Mouse (Mus musculus): ENCODE results near the gene C1qa. TPM values are rescaled to one million over a fixed set of nuclear protein-coding genes. Genes with fewer than 3 reads are reported as not detected.

C1qa gene
- polyA plus RNA-seq (2012; rRNA removed), result 93.9 and 119 TPM in 2 replicates

DNA sequence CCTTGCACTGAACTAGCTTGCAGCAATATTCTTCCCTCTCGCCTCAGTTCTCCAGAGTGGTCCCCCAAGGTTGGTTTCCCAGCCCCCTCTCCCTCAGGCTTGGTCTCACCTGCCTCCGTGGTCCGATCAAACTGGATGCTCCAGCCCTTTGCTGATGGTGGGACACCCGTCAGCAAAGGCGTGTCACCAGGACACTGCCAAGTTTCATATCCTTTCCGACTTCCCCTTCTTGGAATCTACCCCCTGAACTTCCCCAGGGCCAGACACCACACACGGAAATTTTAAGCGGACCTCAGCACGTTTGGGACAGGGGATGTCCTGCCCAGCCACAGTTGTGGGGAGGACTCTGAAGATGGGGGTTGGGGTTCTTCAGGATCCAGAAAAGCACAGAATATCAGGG lies at the start of gene C1qa:
Gene C1qa, minus strand, starts transcription at position 167 of the 400 bp plus-strand sequence.
- DNase-seq (ENCODE audit: low read depth), result no peak

DNA sequence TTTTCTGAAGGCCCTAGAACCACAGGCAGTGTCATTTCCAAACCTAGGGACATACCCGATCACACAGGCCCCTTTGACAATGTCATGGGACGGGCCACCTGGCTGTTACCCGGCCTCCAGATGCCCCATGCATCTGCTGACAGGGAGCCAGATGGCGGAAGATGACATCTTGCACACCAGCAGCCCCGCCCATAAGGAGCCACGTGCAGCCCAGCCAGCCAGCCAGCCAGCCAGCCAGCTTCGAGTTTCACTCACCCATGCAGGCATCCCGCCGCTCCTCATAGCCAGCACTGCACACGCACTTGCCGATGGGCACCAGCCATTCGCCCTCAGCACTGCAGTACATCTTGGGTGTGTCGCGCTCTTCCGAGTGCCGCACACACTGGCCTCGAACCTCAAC lies 46.8 kb upstream of the C1qa start:
- no peak for DNase-seq (ENCODE audit: low read depth)

DNA sequence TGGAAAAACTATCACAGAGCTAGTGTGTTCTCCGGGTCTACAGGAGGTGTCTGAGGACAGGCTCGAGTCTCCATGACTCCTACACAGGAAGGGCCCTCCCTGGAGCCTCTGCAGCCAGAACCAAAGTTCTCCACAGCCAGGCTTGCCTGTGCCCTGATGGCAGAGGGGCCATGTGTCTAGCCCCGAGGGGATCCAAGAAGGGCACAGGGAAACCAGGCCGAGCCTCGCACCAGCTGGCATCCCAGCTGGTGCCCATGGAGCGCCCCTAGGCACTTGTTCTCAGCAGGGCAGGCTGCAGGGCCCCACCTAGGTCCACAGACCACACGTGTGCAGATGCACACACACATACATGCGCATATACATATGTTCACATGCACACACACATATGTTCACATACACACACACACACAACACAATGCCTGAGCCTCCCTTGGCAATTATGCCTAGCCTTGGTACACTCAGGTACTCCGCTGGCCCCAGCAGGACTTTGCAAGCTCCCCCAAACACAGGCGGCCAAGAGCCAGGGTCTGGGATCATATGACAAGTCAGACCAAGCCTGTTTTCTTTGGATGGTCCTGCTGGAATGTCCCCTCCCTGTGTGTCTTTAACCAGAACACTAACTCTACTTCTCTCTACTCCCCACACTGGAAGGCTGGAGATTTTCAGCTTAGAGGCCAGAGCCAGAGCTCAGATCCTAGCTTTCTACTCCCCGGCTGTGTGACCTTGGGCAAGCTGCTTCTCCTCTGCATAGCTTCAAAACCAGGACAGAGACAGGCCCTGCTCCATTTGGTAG lies 46.2 kb upstream of the C1qa start:
- DNase-seq (ENCODE audit: low read depth), result no peak

DNA sequence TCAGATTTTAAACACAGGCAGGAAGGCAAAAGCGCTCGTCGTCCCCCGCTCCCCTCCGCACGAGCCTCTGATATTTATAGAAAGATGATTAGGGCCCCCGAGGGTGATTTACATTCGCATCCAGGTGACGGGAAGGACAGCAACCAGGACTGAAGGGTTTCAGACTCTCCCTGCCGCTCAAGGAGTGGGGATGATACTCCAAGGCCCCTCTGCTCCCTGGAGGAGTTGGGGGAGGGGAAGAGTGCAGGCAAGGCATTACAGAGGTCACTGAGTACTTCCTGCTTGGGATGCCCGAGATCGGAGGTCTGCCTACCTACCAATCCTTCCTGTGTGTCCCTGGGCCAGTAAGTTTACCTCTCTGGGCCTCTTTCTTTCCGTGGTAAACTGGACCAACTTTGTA lies 44.6 kb upstream of the C1qa start:
- DNase-seq (ENCODE audit: low read depth), result no peak

DNA sequence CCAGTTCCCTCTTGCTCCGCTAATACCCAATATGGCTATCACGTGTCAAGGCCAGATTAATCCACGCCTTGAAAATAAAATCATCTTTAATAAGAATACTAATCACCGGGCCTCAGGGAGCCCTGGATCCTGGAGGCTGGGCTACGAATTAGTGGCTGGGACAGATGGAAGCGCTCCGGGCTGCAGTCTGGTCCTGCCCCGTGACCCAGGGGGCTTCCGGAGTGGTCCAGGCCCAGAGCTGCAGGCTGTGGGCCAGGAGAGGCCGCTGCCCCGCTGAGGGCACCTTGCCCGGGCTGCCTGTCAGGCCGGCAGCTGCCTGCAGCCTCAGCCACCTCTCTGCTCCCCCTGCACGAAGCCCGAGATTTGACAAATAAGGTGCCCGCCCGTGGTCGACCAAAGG lies 44.2 kb upstream of the C1qa start:
- DNase-seq (ENCODE audit: low read depth), result no peak

- no peak for DNase-seq (ENCODE audit: low read depth)
Observed at GRCm38 (mm10) chr4:136937935-136938334, 39.3 kb upstream of the C1qa start.

DNA sequence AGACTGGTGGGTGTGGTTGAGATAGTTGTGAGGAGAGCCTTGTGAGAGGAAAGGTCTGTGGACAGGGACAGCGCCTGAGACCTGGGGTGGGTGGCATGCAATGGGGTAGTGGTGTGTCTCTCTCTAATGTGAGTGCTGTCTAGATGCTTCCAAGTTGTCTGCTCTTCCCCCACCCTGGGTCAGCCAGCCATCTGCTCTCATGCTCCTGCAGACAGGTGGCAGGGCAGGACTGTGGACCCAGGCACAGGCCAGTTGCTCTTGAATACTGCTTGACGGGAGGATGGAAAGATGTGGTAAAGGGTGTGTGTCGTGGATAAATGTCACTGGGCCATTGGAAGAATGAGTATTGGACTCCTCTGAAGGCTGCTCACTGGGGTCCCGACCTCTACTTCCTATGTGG lies 38.7 kb upstream of the C1qa start:
- no peak for DNase-seq (ENCODE audit: low read depth)

DNA sequence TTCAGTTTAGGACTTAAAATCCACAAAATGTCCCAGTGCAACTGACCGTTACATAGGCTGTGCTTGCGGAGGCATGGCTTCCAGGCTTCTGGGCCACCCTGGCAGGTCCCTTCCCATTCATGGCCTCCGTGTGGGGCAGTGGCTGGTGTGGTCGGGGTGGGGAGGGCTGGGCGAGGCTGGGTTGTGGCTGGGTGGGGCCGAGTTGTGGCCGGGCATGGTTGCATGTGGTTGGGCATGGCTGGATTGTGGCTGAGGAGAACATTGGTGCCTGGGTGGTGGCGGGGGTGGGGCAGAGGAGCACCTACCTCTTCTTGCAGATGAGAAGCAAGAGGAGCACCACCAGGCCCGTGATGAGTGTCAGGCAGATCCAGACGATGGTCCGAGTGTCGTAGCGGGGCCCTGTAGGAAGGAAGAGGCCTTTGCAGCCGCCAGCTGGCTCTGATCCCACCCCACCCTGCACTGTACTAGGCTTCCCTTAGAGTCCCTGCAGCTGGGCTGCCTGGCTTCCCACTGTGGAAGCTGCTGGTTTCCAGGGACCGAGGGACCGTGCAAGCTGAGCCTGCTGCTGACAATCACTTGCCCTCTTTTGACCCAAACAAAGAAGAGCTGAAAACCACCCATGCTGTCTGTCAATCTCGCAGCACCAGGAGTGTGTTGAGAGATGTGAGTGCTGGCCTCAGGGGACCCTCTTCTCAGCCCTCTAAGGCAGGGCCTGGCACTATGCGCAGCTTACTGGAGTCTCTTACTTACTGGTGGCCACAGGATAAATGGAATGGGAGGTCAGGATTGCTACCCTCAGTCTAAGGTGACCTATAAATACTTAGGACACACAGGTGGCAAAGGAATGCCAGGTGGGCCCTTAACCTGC lies 36.4 kb upstream of the C1qa start:
- no peak for DNase-seq (ENCODE audit: low read depth)

GRCm38 (mm10) chr4:136930474-136930873 lies 31.9 kb upstream of the C1qa start:
- DNase-seq (ENCODE audit: low read depth), result no peak

- DNase-seq (ENCODE audit: low read depth), result no peak
Observed at GRCm38 (mm10) chr4:136928928-136929327, 30.3 kb upstream of the C1qa start.

- no peak for DNase-seq (ENCODE audit: low read depth)
Observed at GRCm38 (mm10) chr4:136925804-136926203, 27.2 kb upstream of the C1qa start.

GRCm38 (mm10) chr4:136924529-136924928 lies 25.9 kb upstream of the C1qa start:
- no peak for DNase-seq (ENCODE audit: low read depth)

DNA sequence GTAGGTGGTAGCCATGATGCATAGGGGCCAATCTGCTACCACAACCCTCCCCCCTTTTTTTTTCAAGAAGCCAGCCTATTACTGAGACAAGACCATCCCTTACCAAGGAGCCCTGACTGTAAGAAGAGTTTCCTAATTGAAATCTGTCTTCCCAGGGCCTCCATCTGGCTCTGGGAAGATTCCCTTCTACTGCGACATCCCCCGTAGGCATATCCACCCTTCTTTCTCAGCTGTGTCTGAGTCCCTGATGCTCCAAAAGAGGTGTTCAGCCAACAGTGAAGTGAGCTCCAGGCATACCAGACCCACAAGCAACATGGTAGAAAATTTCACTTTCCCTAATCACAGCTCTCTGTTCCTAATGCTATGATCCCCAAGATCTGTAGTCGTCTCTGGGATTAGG lies 20.9 kb upstream of the C1qa start:
- no peak for DNase-seq (ENCODE audit: low read depth)

DNA sequence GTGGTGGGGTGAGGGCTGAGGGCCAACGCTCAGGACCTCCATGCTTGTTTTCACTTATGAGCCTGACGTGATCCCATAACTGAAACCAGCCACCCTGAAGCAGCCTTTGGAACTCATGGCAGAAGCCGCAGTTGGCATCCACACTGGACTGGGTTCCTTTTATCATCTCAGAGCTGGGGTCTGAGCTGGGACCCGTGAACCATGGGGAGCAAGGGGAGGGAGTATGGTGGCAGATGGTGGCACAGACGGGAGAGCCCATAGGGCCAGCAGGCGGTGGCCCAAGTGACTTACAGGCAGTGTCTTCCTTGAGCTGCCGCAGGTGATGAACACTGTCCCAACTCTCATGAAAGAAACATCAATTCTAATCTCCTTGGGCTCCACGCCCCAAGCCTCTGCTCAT lies 20.2 kb upstream of the C1qa start:
- no peak for DNase-seq (ENCODE audit: low read depth)

GRCm38 (mm10) chr4:136917165-136917524 lies 18.5 kb upstream of the C1qa start:
- DNase-seq (ENCODE audit: low read depth), result no peak

GRCm38 (mm10) chr4:136916359-136917164 lies 18.0 kb upstream of the C1qa start:
- DNase-seq (ENCODE audit: low read depth), result no peak

DNA sequence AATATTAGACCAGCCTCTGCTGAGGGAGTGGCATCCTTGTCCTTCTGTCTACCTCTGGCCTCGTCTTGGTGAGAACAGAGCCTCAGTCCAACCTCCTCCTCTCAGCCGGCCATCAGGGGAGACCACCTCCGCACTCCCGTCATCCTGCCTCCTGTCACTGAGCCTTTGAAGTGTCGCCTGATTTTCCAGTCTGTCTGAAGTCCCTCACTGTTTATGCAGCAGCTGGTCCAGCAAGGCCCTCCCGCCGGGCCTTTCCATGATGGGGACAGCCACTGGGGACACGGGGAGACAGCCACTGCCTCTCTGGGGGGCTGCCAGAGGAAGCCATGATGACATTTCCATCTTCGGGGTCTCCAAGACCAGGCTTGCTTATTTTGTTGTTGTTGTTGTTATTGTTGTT lies 14.2 kb upstream of the C1qa start:
- no peak for DNase-seq (ENCODE audit: low read depth)

- DNase-seq (ENCODE audit: low read depth), result no peak
Observed at GRCm38 (mm10) chr4:136911804-136912203, 13.2 kb upstream of the C1qa start.

GRCm38 (mm10) chr4:136911211-136911646 lies 12.6 kb upstream of the C1qa start:
- DNase-seq (ENCODE audit: low read depth), result no peak

DNA sequence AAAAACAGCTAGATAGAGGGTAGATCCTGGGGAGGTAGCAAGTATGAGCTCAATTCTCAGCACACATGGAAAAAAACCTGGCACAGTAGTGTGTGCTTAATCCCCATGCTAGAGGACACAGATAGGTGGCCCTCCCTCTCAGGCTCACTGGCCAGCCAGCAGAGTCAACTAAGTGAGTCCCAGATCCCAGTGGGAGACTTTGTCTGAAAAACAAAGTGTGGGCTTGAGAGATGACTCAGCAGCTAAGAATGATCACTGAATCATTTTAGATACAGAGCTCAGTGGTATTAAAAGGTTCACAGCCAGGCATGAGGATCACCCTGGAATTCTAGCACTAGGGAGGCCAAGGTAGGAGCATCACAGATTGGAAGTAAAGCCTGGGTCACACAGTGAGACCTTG lies 9.2 kb upstream of the C1qa start:
- DNase-seq (ENCODE audit: low read depth), result no peak

GRCm38 (mm10) chr4:136907033-136907432 lies 8.4 kb upstream of the C1qa start:
- no peak for DNase-seq (ENCODE audit: low read depth)
